Mouse (Mus musculus) heart, embryonic 14.5 days (tissue): ENCODE results near the gene Ippk. TPM values are rescaled to one million over a fixed set of nuclear protein-coding genes. Genes with fewer than 3 reads are reported as not detected.

Source experiments
- ATAC-seq: fragments of 200-750 bp; cut with Nextera tagmentation; 2 replicates; pipeline ENCODE4 v1.8.0; 2017; ENCODE audit warnings: low read depth, moderate TSS enrichment; ENCODE audit not compliant: insufficient number of reproducible peaks, insufficient read depth, low FRiP score
- H3K27ac ChIP-seq, 2 experiments: fragments of 200-500 bp in 1 of 2; fragments of 300-500 bp in 1 of 2; sonication (generic) in 1 of 2; replicated peaks in 1 of 2; 2 replicates each; pipeline ENCODE4 v1.5.1; 2012 to 2014; ENCODE audit warnings: low read depth in 2 of 2, low read length in 2 of 2, control low read depth in 1 of 2, mild to moderate bottlenecking in 1 of 2, mixed read lengths in 1 of 2; ENCODE audit not compliant: control insufficient read depth in 1 of 2, insufficient read depth in 1 of 2
- H3K27me3 ChIP-seq: fragments of 300-500 bp; sonication (generic); 2 replicates; pipeline ENCODE4 v1.6.1; 2014; ENCODE audit warnings: mild to moderate bottlenecking, low read length, control low read depth; ENCODE audit not compliant: control insufficient read depth, insufficient read depth
- H3K36me3 ChIP-seq: fragments of 300-500 bp; sonication (generic); 2 replicates; pipeline ENCODE4 v1.6.1; 2014; ENCODE audit warnings: mild to moderate bottlenecking, control low read depth, low read length, mixed read lengths; ENCODE audit not compliant: control insufficient read depth, insufficient read depth
- H3K4me1 ChIP-seq, 2 experiments: fragments of 200-500 bp in 1 of 2; fragments of 300-500 bp in 1 of 2; sonication (generic) in 1 of 2; 2 replicates each; pipeline ENCODE4 v1.6.1; 2012 to 2014; ENCODE audit warnings: low read length in 2 of 2, control low read depth in 1 of 2, mixed read lengths in 1 of 2; ENCODE audit not compliant: control insufficient read depth in 2 of 2, insufficient read depth in 2 of 2
- H3K4me2 ChIP-seq: fragments of 300-500 bp; sonication (generic); 2 replicates; pipeline ENCODE4 v1.6.1; 2014; ENCODE audit warnings: mild to moderate bottlenecking, low read length
- H3K4me3 ChIP-seq, 2 experiments: fragments of 200-500 bp in 1 of 2; fragments of 300-500 bp in 1 of 2; sonication (generic) in 1 of 2; 2 replicates each; pipeline ENCODE4 v1.5.1; 2012 to 2014; ENCODE audit warnings: low read length in 2 of 2, mild to moderate bottlenecking in 2 of 2, control low read depth in 1 of 2, low read depth in 1 of 2, moderate library complexity in 1 of 2; ENCODE audit not compliant: control insufficient read depth in 1 of 2, insufficient read depth in 1 of 2
- H3K9ac ChIP-seq: fragments of 300-500 bp; sonication (generic); 2 replicates; pipeline ENCODE4 v1.6.1; 2014; ENCODE audit warnings: mild to moderate bottlenecking, low read length
- H3K9me3 ChIP-seq: fragments of 300-500 bp; sonication (generic); 2 replicates; pipeline ENCODE4 v1.6.1; 2016; ENCODE audit warnings: low read length, control low read depth; ENCODE audit not compliant: control insufficient read depth
- WGBS: fragments of 180-500 bp; shearing (Covaris S2); extraction: QIAGEN DNeasy Blood & Tissue Kit; methylation state at CpG from one replicate; pipeline ENCODE4 v1.1.7; 2014; 5-methylcytosine and 5-hydroxymethylcytosine counted together
- polyA plus RNA-seq: library from polyadenylated mRNA; unstranded; fragments of >200 nt; fragmentation: Nextera tagmentation; extraction: Ambion mirVana; gene quantifications from 2 replicates; pipeline ENCODE4 v1.2.1, GENCODE M21; 2014

Ippk gene
- polyA plus RNA-seq, 1 experiment from 2014 or later: 10.8 TPM

DNA sequence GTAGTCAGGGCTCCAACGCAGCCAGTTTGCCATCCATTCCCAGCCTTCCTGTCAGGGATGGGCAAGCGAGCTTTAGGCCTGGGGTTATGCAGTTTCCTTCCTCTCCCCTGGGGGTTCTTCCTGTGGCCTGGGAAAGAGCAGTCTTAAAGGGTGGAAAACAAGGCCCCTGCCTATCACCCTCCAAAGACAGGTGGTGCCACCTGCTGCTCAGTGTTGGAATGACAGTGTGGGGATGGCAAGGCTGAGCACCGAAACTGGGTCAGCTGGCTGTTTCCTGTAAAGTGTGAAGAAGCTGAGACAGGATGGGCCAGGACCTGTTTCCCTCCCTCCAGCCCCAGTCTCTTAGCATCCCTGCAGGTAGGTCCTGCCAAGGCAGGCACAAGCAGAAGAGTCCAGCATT, 39.8 kb upstream of the Ippk start:
- Histone ChIP-seq H3K4me1 (peaks cover 0 to 7% of the 10 kb centered on the region in 2 experiments; a peak in 2 of 4 replicates), H3K27me3 (no peaks in the 10 kb centered on the region), H3K9ac (peak overlapping the region; percentile 38; the same call in 1 of the 2 replicates), H3K27ac (peak overlapping the region in 1 of 2 experiments; percentile 53; a peak in 2 of 4 replicates), H3K9me3 (no peaks in the 10 kb centered on the region), H3K36me3 (peaks cover 98% of the 10 kb centered on the region), H3K4me3 (no peak overlapping the region), H3K4me2 (no peak overlapping the region)
- peak; percentile 45; the same call in 1 of the 2 replicates for ATAC-seq
- WGBS: 26% methylated on average over 3 of the region's 3 CpGs

DNA sequence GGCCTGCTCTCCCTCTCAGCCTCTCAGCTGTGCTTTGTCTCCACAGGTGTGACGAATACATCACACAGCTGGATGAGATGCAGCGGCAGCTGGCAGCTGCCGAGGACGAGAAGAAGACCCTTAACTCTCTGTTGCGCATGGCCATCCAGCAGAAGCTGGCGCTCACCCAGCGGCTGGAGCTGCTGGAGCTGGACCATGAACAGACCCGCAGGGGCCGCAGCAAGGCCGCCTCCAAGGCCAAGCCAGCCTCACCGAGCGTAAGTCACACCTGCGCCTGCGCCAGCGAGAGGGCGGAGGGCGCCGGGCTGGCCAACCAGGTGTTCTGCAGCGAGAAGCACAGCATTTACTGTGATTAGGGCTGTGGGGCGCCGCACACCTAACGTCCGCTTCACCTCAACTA, 38.1 kb upstream of the Ippk start:
- H3K36me3 ChIP-seq: peaks cover 92% of the 10 kb centered on the region
- no peak overlapping the region for H3K9ac ChIP-seq
- no peaks in the 10 kb centered on the region for H3K27me3 ChIP-seq
- no peak overlapping the region for H3K4me3 ChIP-seq
- WGBS: 91% methylated on average over 23 of the region's 23 CpGs
- H3K4me1 ChIP-seq: peaks cover 0 to 7% of the 10 kb centered on the region in 2 experiments; a peak in 2 of 4 replicates
- no peak overlapping the region for H3K4me2 ChIP-seq
- ATAC-seq: no peak
- H3K27ac ChIP-seq: no peak overlapping the region
- no peaks in the 10 kb centered on the region for H3K9me3 ChIP-seq

DNA sequence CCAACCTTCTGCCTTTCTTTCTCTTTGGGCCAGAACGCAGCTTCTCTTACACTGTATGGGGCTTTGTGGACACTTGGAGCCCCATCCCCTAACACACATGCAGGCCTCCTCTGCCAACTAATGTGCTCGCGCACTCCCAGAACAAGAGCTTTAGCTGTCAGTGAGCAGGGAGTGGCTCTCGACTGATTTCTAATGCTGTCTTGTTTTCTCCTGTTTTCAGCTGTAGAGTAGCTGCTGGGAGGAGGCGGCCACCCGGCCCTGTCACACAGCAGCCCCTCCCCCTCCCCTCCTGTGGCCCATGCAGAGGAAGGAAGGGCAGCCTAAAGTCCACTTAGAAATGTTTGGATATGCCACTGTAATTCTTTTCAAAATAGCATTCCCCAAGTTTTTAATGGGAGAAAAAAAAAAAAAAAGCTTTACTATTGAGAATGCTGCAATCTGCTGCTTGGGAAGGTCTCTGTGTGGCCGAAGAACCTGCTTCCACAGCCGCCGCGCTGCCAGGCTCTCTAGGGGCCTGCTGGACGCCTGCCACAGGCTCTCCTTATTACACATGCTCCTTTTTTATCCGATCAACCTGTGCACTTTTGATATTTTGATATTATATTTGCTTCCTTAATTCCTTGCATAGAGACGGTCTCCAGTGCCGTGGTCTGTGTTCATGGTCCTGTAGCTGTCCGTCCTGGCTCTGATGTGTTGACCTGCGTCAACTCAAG, 36.1 kb upstream of the Ippk start:
- Histone ChIP-seq H3K27me3 (no peaks in the 10 kb centered on the region), H3K36me3 (peaks cover 80% of the 10 kb centered on the region), H3K4me2 (no peak overlapping the region), H3K9ac (no peak overlapping the region), H3K4me3 (no peak overlapping the region), H3K9me3 (no peaks in the 10 kb centered on the region), H3K4me1 (peaks cover 0 to 7% of the 10 kb centered on the region in 2 experiments; a peak in 2 of 4 replicates), H3K27ac (no peak overlapping the region)
- ATAC-seq: no peak
- 72% methylated on average over 16 of the region's 16 CpGs for WGBS

DNA sequence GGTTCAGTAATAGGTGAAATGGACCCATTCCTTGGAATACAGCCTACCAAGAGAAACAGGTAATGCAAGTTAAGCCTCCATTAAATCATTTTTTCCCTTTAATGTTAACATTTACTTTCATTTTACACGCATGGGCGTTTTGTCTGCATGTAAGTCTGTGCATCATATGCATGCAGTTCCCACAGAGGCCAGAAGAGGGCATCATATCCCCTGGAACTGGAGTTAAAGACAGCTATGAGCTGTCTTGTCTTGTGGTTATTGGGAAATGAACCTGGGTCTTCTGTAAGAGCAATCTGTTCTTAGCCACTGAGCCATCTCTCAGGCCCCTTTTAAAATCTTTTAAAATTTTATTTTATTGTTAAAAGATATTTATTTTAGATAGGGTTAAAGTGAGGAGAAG, 29.7 kb upstream of the Ippk start:
- Histone ChIP-seq H3K4me1 (no peaks in the 10 kb centered on the region), H3K36me3 (peaks cover 20% of the 10 kb centered on the region), H3K27me3 (no peaks in the 10 kb centered on the region), H3K4me3 (no peak overlapping the region), H3K9ac (no peak overlapping the region), H3K27ac (no peak overlapping the region), H3K4me2 (no peak overlapping the region), H3K9me3 (peaks cover 5% of the 10 kb centered on the region)
- WGBS: 99% methylated on average over 2 of the region's 2 CpGs
- no peak for ATAC-seq

DNA sequence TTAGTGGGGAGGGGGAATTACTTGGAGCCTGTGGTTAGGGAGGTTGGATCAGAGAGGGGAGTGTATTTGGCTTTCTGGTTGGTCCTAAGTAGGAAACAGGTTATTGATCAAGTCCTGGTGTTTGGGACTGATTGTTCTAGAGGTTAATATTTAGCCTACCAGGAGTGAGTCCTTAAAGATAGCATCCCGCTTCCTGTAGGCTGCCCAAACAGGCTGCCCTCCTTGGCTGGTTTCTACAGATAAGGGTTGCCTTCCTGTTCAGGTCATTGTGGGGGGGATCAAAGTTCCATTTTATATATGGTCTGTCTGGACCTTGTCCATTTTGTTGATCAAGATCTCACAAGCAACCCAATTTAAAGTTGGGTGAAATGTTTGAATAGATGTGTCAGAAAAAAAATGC, 27.5 kb upstream of the Ippk start:
- Histone ChIP-seq H3K27ac (no peak overlapping the region), H3K4me3 (no peak overlapping the region), H3K9ac (no peak overlapping the region), H3K9me3 (peaks cover 5% of the 10 kb centered on the region), H3K4me2 (no peak overlapping the region), H3K36me3 (peaks cover 7% of the 10 kb centered on the region; the same call in 1 of the 2 replicates), H3K4me1 (peaks cover 0 to 4% of the 10 kb centered on the region in 2 experiments; a peak in 1 of 4 replicates), H3K27me3 (no peaks in the 10 kb centered on the region)
- WGBS: 65% methylated on average over 1 of the region's 1 CpGs
- ATAC-seq: no peak

DNA sequence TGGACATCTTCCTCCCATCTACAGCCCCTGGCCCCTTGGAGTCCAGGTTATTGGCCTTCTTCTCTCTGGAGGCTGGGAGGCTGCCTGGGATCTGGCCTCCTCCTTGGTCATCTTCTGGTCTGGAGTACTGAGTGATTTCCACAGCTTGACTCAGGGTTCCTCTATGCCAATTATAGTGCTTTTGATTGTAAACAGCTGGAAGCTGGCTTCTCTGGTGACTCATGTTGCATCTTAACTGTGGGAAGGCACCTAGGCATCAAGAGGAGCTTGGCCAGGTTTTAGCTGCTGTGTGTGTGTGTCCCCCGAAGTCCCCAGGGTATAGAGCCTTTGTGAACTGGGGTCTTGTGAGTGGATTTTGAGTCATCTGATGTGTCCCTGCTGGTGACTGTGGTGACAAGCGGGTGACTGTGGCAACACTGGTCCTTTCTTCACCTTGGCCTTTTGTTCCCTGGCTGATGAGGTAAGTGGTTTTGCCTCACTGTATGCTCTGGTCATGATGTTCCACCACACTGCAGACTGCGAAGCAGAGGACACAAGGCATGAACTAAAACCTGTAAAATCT, 26.1 kb upstream of the Ippk start:
- H3K27me3 ChIP-seq: no peaks in the 10 kb centered on the region
- ATAC-seq: no peak
- no peak overlapping the region for H3K9ac ChIP-seq
- H3K4me2 ChIP-seq: no peak overlapping the region
- no peak overlapping the region for H3K27ac ChIP-seq
- no peak overlapping the region for H3K4me3 ChIP-seq
- H3K9me3 ChIP-seq: peaks cover 5% of the 10 kb centered on the region
- H3K36me3 ChIP-seq: 0 out of 2 replicates have a peak, but pooled peaks cover 2% of the 10 kb centered on the region
- peaks cover 0 to 4% of the 10 kb centered on the region in 2 experiments; a peak in 1 of 4 replicates for H3K4me1 ChIP-seq
- 90% methylated on average over 3 of the region's 3 CpGs for WGBS

DNA sequence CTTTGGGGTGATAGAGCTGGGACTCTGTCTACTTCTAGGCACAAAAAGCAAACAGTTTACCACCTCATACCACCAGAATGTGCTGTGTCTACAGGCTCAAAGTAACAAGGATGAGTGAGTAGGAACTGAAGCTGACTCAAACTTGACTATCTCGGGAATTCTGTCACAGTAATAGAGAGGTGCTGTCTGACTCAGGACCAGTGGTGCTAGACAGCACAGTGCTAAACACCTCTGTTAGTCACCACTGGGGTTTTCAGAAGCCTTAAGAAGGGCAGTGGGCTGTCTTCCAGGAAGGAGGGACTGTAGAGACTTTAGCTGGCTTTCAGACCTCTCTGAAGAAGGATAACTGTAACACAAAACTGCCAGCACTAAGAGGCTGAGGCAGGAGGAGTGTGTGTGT, 24.3 kb upstream of the Ippk start:
- ATAC-seq: no peak
- Histone ChIP-seq H3K9me3 (no peaks in the 10 kb centered on the region), H3K9ac (no peak overlapping the region), H3K4me3 (no peak overlapping the region), H3K36me3 (no peaks in the 10 kb centered on the region), H3K27ac (no peak overlapping the region), H3K27me3 (no peaks in the 10 kb centered on the region), H3K4me2 (no peak overlapping the region), H3K4me1 (peaks cover 0 to 4% of the 10 kb centered on the region in 2 experiments; a peak in 1 of 4 replicates)
- WGBS: 47% methylated on average over 1 of the region's 1 CpGs
